Mouse (Mus musculus): ENCODE measurements around the gene Cln3. TPM values are rescaled to one million over a fixed set of nuclear protein-coding genes. Genes with fewer than 3 reads are reported as not detected.

Cln3 gene
- 26.1 and 57.4 TPM in 2 replicates for total RNA-seq (2017)

- ATAC-seq (replicated peaks in 1 of 2; ENCODE audit: insufficient read depth in 1 of 2, low FRiP score in 2 of 2, low TSS enrichment in 1 of 2, low read depth in 1 of 2, poor library complexity in 2 of 2, severe bottlenecking in 2 of 2), result no peak
Measured at GRCm38 (mm10) chr7:126585717-126586116, at the start of gene Cln3. Gene Cln3, minus strand, starts transcription at chr7:126585817.

- ATAC-seq (replicated peaks in 1 of 2; ENCODE audit: insufficient read depth in 1 of 2, low FRiP score in 2 of 2, low TSS enrichment in 1 of 2, low read depth in 1 of 2, poor library complexity in 2 of 2, severe bottlenecking in 2 of 2), result no peak
Measured at GRCm38 (mm10) chr7:126635375-126635774, 49.8 kb upstream of the Cln3 start.

GRCm38 (mm10) chr7:126632478-126632877 is 46.9 kb upstream of the Cln3 start:
- ATAC-seq (replicated peaks in 1 of 2; ENCODE audit: insufficient read depth in 1 of 2, low FRiP score in 2 of 2, low TSS enrichment in 1 of 2, low read depth in 1 of 2, poor library complexity in 2 of 2, severe bottlenecking in 2 of 2), result no peak

- ATAC-seq (replicated peaks in 1 of 2; ENCODE audit: insufficient read depth in 1 of 2, low FRiP score in 2 of 2, low TSS enrichment in 1 of 2, low read depth in 1 of 2, poor library complexity in 2 of 2, severe bottlenecking in 2 of 2), result no peak
Measured at GRCm38 (mm10) chr7:126630824-126631518, 45.4 kb upstream of the Cln3 start, which contains the start of gene Nupr1. Gene Nupr1, minus strand, starts transcription at chr7:126630861.

GRCm38 (mm10) chr7:126629915-126630314 is 44.3 kb upstream of the Cln3 start:
- ATAC-seq (replicated peaks in 1 of 2; ENCODE audit: insufficient read depth in 1 of 2, low FRiP score in 2 of 2, low TSS enrichment in 1 of 2, low read depth in 1 of 2, poor library complexity in 2 of 2, severe bottlenecking in 2 of 2), result no peak

- ATAC-seq (replicated peaks in 1 of 2; ENCODE audit: insufficient read depth in 1 of 2, low FRiP score in 2 of 2, low TSS enrichment in 1 of 2, low read depth in 1 of 2, poor library complexity in 2 of 2, severe bottlenecking in 2 of 2), result no peak
Measured at GRCm38 (mm10) chr7:126628111-126628510, 42.5 kb upstream of the Cln3 start.

GRCm38 (mm10) chr7:126625807-126626600 is 40.4 kb upstream of the Cln3 start:
- no peak for ATAC-seq (replicated peaks in 1 of 2; ENCODE audit: insufficient read depth in 1 of 2, low FRiP score in 2 of 2, low TSS enrichment in 1 of 2, low read depth in 1 of 2, poor library complexity in 2 of 2, severe bottlenecking in 2 of 2)

GRCm38 (mm10) chr7:126625369-126625768 is 39.8 kb upstream of the Cln3 start:
- ATAC-seq (replicated peaks in 1 of 2; ENCODE audit: insufficient read depth in 1 of 2, low FRiP score in 2 of 2, low TSS enrichment in 1 of 2, low read depth in 1 of 2, poor library complexity in 2 of 2, severe bottlenecking in 2 of 2), result no peak

GRCm38 (mm10) chr7:126624774-126625173 is 39.2 kb upstream of the Cln3 start:
- ATAC-seq (replicated peaks in 1 of 2; ENCODE audit: insufficient read depth in 1 of 2, low FRiP score in 2 of 2, low TSS enrichment in 1 of 2, low read depth in 1 of 2, poor library complexity in 2 of 2, severe bottlenecking in 2 of 2), result no peak

- no peak for ATAC-seq (replicated peaks in 1 of 2; ENCODE audit: insufficient read depth in 1 of 2, low FRiP score in 2 of 2, low TSS enrichment in 1 of 2, low read depth in 1 of 2, poor library complexity in 2 of 2, severe bottlenecking in 2 of 2)
Measured at GRCm38 (mm10) chr7:126623381-126623780, 37.8 kb upstream of the Cln3 start.

GRCm38 (mm10) chr7:126621452-126622359 is 36.1 kb upstream of the Cln3 start:
- ATAC-seq (replicated peaks in 1 of 2; ENCODE audit: insufficient read depth in 1 of 2, low FRiP score in 2 of 2, low TSS enrichment in 1 of 2, low read depth in 1 of 2, poor library complexity in 2 of 2, severe bottlenecking in 2 of 2), result peak; percentile 54 to 60

- no peak for ATAC-seq (replicated peaks in 1 of 2; ENCODE audit: insufficient read depth in 1 of 2, low FRiP score in 2 of 2, low TSS enrichment in 1 of 2, low read depth in 1 of 2, poor library complexity in 2 of 2, severe bottlenecking in 2 of 2)
Measured at GRCm38 (mm10) chr7:126619559-126620275, 34.1 kb upstream of the Cln3 start.

- ATAC-seq (replicated peaks in 1 of 2; ENCODE audit: insufficient read depth in 1 of 2, low FRiP score in 2 of 2, low TSS enrichment in 1 of 2, low read depth in 1 of 2, poor library complexity in 2 of 2, severe bottlenecking in 2 of 2), result 0 out of 4 replicates have a peak, but pooled peaks of 1 of the 2 experiments have one; percentile 51
Measured at GRCm38 (mm10) chr7:126616707-126617106, 31.1 kb upstream of the Cln3 start.

- no peak for ATAC-seq (replicated peaks in 1 of 2; ENCODE audit: insufficient read depth in 1 of 2, low FRiP score in 2 of 2, low TSS enrichment in 1 of 2, low read depth in 1 of 2, poor library complexity in 2 of 2, severe bottlenecking in 2 of 2)
Measured at GRCm38 (mm10) chr7:126612736-126613135, 27.1 kb upstream of the Cln3 start.

GRCm38 (mm10) chr7:126607796-126608195 is 22.2 kb upstream of the Cln3 start:
- ATAC-seq (replicated peaks in 1 of 2; ENCODE audit: insufficient read depth in 1 of 2, low FRiP score in 2 of 2, low TSS enrichment in 1 of 2, low read depth in 1 of 2, poor library complexity in 2 of 2, severe bottlenecking in 2 of 2), result no peak

GRCm38 (mm10) chr7:126607064-126607463 is 21.4 kb upstream of the Cln3 start:
- ATAC-seq (replicated peaks in 1 of 2; ENCODE audit: insufficient read depth in 1 of 2, low FRiP score in 2 of 2, low TSS enrichment in 1 of 2, low read depth in 1 of 2, poor library complexity in 2 of 2, severe bottlenecking in 2 of 2), result no peak

- ATAC-seq (replicated peaks in 1 of 2; ENCODE audit: insufficient read depth in 1 of 2, low FRiP score in 2 of 2, low TSS enrichment in 1 of 2, low read depth in 1 of 2, poor library complexity in 2 of 2, severe bottlenecking in 2 of 2), result peak in 1 of 2 experiments; percentile 47; a peak in 2 of 4 replicates
Measured at GRCm38 (mm10) chr7:126606611-126607010, 21.0 kb upstream of the Cln3 start.

All from hematopoietic stem cell, adult 5-6 weeks (primary cell).